Mouse (Mus musculus) left cerebral cortex, adult 11 months (tissue): Measurements from ENCODE around the gene Slc37a1.
A peak's percentile ranks its signal among the peaks of the same experiment; 100 is the strongest.
"Not testable (repeated sequence)": the region's sequence is repeated elsewhere in the genome, so short reads cannot be mapped to it uniquely, and the experiment has no call there.

Experiments
- DNase-seq: peaks from one replicate; pipeline ENCODE4 v3.0.0; 2022; ENCODE audit warnings: low spot score

Slc37a1 gene

GRCm38 (mm10) chr17:31269761-31270160 lies 16.8 kb upstream of the Slc37a1 start:
- DNase-seq = no peak

DNA sequence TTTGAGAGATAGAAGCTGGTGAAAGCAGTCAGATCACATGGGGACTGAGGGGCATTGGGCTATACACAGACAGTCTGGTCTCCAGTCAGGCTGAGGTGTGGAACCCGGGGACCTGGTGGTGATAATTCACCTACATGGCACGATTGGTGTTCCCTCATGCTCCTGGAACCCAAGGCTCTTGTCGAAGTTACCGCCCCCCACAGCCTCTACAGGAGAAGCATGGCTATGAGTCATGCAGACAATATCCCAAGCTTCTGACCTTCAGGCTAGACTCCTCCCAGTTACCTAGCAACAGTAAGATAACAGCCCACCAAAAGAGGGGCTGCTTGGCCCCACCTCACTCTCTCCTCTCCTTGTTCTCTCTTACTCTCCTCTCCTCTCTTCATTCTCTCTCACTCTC lies 16.3 kb upstream of the Slc37a1 start:
- DNase-seq = no peak

GRCm38 (mm10) chr17:31270736-31271135 lies 15.9 kb upstream of the Slc37a1 start:
- DNase-seq = not testable (repeated sequence)

GRCm38 (mm10) chr17:31271136-31271851 lies 15.3 kb upstream of the Slc37a1 start:
- DNase-seq = no peak

- no peak for DNase-seq
These were observed 14.0 kb upstream of the Slc37a1 start for GRCm38 (mm10) chr17:31272416-31273165.

GRCm38 (mm10) chr17:31273631-31274030 lies 13.0 kb upstream of the Slc37a1 start:
- DNase-seq = no peak

DNA sequence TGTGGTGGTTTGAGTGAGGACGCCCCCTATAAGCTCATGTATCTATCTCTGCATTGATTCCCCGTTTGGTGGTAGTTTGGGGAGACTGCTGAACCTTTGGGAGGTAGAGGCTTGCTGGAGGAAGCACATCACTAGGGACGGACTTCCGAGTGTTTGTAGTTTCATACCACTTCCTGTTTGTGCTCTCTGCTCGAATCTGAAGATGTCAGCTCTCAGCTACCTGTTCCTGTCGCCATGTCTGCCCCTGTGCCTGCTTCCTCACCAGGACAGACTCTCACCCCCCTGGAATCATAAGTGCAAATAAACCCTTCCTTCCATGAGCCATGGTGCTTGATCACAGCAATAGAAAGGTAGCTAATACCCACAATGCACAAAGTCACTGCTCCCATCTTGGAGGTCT lies 11.4 kb upstream of the Slc37a1 start:
- no peak for DNase-seq

GRCm38 (mm10) chr17:31276207-31276921 lies 10.2 kb upstream of the Slc37a1 start:
- DNase-seq = no peak

DNA sequence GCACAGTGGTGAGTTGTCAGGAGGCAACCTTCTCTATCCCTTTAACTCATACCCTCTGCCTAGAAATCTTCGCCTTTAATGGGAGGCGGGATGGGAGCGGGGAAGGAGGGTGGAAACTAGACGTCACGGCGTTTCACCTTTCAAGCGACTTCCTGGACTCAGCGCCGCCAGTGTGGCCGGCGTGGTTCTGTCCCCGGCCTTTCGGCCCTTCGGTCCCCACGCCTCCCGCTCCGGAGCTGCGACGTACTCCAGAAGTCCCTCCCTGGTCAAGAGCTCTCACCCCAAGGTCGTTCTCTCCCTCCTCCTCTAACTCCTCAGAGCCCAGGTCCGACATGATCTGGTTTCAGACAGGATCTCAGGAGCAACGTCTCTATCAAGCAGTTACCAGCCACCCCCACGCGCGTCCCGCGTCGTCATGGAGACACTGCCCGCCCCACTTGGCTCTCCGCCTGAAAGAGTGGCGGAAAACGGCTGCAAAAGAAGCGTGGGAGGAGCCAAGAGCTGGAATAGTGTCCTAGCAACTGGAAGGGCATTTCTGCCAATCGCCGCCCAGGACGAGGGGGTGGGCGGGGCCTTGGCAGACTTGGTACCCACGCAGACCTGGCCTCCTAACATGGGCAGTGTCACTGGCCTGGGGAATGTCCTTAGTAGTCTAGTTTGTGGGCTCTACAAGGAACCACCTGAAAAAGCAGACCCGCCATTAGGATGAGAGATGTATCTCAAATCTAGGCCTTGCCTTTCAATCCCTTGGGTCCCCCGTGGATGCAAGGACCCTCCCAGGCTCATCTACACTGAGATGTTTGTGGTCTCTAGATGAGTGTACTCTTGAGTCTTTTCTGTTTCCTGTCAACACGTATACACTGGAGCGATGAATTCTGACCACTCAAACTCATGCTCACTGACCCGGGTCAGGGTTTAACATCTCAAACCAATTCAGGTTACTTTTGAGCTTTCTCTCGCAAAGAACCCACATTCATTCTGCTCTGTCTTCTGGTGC lies 9.4 kb upstream of the Slc37a1 start, which contains the start of gene Rsph1:
Gene Rsph1, minus strand, starts transcription at position 462 of the 997 bp plus-strand sequence.
- DNase-seq = peak; percentile 99

DNA sequence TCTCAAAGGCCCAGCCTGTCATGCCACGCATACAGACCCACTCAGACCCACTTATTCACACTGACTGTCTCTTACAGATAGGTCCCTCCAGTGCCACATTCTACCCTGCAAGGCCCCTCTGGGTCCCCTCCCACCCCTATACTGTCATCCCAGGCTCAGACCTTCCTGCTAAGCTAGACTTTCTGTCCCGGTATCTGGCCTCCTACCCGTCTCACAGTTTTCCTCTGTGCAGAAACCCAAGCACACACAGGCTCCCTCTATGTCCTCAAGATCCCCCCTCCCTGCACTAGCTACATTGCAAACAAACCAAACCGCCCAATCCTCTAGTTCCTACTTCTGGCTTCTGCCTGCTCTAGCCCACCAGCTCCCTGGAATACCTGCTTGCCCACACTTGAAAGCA lies 8.7 kb upstream of the Slc37a1 start:
- no peak for DNase-seq

DNA sequence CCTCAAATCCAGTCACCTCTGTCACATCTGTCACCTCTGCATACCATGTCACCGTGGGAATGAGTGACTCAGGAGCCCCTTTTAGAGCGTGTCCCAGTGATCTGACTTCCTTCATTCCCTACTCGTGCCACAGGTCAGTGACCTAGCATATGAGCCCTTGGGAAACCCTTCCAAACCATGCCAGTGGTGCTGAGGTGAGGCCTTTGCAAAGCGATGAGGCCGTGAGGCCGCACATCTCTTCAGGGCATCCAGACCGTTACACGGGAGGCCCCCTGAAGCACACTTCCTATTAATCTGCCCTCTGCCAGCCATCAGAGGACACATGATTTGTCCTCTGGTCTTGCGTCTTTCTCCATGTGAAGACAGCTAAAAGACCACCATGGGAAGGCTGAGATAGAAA lies 7.1 kb upstream of the Slc37a1 start:
- no peak for DNase-seq

DNA sequence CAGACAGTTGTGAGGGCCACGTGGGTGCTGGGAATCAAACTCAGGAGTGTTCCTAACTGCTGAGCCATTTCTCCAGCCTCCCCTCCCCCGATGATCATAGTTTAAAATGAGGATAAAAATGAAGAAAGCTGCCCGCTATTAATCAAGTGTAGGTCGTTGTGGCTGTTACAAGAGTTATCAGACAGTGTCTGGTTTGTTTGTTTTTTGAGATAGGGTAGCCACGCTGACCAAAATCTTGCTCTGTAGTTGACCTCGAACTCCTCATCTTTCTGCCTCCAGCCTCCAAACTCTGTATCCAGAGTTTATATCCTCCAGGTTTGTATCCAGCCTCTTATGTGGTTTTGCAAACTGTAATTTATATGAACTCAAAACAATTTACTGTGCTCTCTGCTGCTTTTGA lies 6.3 kb upstream of the Slc37a1 start:
- no peak for DNase-seq

GRCm38 (mm10) chr17:31281830-31282686 lies 4.5 kb upstream of the Slc37a1 start:
- DNase-seq = no peak

DNA sequence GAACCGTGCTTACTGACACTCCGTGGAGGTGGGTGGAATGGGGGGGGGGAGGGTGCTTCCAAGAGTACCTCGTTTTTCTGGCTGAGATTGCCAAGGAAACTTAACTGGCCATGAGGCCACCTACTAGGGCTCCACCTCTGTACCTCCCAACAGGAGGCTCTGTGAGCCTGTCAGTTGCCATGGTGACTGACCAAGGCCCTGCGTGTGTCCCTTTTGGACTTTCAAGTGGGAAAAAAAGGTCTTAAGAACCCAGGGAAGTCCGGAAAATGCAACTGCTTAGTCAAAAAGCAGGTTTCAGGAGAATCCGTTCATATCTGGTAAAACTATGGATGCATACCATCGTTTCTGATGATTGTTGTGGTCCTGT lies 3.9 kb upstream of the Slc37a1 start:
- DNase-seq = no peak

DNA sequence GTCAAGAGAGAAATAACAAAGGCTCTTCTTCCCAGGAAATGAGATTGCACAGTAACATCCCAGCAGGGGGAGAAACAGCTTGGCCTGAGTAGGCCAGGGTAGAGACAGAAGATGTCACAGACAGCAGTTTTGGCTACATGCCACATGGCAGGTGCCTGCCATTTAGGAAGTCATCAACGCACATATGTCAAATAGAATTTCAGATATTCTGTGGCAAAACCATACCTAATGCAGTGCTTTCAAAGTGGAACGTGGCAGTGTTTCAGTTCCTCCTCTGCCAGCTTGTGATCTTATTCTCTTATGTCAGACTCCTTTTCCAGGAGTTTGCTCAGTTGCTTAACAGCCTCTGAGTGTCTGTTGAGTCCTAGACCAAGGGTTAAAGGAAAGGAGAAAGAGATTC lies 725 bp upstream of the Slc37a1 start:
- no peak for DNase-seq

DNA sequence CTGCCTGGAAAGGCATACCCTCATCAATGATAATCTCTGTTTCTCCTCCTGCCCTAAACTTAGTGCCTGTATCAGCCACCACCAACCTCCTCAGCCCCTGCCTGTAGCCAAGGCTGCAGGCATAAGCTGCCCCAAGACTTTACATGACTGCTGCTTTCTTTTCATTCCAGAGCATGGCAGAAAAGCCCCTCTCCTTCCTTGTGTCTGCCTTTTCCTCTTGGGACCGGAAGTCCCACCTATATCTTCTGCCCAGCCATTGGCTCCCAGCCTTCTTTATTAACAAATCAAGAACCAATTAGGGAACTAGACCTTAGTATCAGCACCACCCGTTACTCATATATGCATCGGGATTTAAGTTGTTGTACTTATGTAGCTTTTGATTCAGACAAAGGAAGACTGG lies 624 bp downstream of the Slc37a1 start:
- DNase-seq = no peak

GRCm38 (mm10) chr17:31288999-31289726 lies 2.6 kb downstream of the Slc37a1 start:
- DNase-seq = no peak

DNA sequence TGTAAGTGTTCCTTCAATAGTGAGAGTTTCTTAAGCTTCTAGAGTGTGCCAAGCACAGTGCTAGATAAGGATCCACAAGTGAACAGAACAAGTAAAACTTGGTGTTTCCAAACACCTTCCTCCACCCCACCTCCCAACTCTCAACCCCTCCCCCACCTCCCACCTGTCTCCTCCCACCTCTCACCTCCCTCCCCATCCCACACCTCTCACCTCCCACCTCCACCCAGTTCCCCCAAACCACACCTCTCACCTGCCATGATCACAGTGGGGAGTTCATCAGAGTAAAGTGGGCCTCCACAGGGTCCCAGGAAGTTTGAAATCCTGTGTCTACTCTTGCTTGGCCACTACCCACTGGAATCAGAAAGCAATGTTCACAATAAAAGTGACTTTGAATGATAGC lies 3.7 kb downstream of the Slc37a1 start:
- no peak for DNase-seq

DNA sequence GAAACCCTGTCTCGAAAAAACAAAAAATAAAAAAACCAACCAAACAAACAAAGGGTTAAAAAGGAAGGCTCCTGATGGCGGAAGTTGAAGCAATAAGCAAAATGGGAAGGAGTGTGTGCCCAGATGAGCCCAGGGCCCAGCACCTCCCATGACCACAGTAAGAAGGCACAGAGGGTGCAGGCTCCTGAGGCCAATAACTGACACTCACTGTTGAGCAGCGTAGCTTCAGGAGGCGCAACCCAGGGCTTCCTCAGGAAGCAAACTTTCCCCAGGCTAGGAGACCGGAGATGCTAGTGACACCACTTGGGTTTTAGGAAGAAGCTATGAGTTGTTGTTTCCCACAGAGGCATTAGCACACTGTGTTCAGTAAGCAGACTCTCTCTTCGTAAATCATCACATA lies 4.3 kb downstream of the Slc37a1 start:
- no peak for DNase-seq
